Mouse (Mus musculus) cerebellum, adult 9-10 months (tissue): ENCODE results near the gene Pla2g2c.
A peak's percentile ranks its signal among the peaks of the same experiment; 100 is the strongest.

Experiments
- DNase-seq: peaks from one replicate; pipeline ENCODE4 v3.0.0; 2022

Pla2g2c gene

DNA sequence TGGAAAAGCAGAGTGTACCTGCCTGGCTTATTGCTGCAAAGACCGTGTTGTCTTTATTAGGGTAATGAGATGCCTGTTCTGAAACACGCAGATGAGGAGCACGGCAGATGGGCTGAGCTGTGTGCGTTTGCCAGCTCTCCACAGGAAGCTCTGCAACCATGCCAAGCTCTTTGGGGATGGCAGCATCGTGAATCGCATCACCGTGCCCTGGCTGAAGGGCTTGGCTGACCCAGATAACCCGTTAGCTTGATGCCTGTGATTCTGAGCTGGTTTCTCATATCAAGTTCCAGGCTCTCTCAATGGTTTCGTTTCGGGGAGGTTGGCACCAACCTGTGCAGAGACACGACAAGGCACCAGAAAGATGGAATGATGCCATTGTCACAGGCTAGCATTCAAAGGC, 14.0 kb upstream of the Pla2g2c start:
- peak; percentile 99 for DNase-seq

- no peak for DNase-seq
Measured at GRCm38 (mm10) chr4:138711051-138711820, 13.4 kb upstream of the Pla2g2c start.

- peak; percentile 52 for DNase-seq
Measured at GRCm38 (mm10) chr4:138712096-138712495, 12.5 kb upstream of the Pla2g2c start.

- DNase-seq, result peak; percentile 61
Measured at GRCm38 (mm10) chr4:138712621-138713020, 12.0 kb upstream of the Pla2g2c start.

DNA sequence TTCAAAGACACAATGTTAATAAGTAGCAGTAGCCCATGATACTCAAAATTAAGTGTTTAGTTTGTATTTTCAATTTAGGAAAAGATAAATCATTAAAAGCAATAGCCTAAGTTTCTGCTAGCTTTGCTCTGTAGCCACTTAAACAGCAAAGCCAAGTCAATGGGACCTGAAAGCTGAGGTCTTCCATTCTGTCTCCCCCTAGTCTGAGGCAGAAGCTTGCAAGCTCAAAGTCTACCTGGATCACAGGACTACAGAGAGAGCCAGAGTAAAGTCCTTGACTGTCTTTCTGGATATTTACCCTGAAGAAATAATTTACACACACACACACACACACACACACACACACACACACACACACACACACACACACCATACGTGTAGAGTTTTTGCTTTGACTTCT, 10.4 kb upstream of the Pla2g2c start:
- no peak for DNase-seq

DNA sequence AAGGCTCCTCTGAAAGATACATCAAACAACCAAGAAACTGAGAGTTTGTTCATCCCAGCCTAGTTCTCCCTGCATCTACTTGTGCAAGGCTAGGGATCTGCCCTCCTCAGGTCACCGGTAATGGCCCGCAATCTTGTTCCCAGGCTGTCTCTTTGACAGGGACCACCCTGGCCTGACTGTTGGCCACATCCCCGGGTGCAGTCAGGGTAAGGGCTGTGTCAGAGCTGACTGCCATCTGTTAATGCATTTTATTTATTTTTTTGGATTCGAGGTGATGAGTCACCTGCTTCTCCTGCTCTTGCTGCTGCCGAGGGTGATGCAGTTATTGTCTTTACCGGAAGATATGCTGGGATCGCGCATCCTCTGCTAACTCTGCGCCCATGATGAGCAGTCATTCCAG, 7.9 kb upstream of the Pla2g2c start:
- DNase-seq, result no peak

DNA sequence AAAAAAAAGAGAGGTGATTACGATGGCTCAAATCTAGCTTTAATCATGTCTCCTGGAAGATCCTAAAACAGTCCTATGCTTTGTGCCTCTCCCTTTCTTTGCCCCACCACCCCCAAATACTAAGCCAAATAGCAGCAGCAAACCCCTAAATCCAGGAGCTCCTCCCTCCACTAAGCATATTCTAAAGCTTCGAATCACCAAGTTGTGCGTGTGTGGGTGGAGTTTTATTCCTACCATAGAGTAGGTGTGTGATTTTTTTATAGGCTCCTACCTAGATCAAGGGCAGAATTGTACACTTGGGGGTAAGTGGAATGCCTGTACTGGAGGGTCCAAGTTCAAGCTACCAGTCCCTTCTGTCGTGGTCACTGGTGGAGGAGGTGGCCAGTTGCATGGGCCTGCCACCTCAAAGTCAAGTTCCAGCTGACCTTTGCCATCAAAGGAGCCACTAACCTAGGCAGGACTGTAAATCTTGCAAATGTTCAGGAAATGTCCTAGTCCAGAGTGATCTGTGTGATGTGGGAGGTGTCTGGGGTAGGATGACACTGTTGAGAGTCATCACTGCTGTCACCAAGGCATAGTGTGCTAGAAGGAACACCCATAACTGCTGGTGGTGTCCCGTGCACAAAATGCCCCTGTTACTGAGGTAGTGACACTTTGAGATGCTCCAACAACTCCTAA, 5.9 kb upstream of the Pla2g2c start:
- no peak for DNase-seq

- no peak for DNase-seq
Measured at GRCm38 (mm10) chr4:138719264-138719596, 5.4 kb upstream of the Pla2g2c start.

- DNase-seq, result no peak
Measured at GRCm38 (mm10) chr4:138723493-138724281, 905 bp upstream of the Pla2g2c start.

GRCm38 (mm10) chr4:138725127-138725461, 502 bp downstream of the Pla2g2c start:
- DNase-seq, result peak; percentile 44

GRCm38 (mm10) chr4:138725751-138726150, 1.2 kb downstream of the Pla2g2c start:
- no peak for DNase-seq

DNA sequence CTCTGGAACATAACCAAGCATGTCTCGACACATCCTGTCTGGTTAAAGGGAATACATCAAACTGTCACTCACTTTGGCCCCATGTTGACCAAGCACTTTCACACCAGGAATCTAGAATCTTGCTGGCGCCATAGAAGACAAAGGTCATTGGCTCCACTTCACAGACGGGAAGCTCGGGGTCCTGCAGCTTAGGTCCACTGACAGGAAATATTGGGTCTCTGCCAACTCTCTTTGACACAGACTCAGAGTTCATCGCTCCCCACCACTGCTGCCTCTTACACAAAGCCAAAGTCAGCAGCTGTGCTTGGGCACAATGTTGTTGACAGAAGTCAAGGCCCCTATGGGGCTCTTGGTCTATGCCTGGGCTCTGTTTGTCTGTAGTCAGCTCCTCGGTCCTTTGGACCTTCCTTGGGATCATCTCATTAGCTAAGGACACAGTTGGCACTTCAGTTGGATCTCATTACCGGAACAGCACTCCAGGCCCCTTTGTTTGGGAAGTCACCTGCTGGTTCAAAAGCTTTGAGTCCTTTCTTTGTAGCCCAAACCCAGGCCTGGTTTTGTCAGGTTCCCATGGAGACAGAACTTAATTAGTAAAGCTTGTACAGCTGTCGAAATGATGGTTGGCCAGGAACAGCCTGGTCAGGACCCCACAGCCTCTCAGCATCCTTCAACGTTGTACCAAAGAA, 4.6 kb downstream of the Pla2g2c start:
- no peak for DNase-seq

GRCm38 (mm10) chr4:138734105-138734504, 9.5 kb downstream of the Pla2g2c start:
- no peak for DNase-seq

DNA sequence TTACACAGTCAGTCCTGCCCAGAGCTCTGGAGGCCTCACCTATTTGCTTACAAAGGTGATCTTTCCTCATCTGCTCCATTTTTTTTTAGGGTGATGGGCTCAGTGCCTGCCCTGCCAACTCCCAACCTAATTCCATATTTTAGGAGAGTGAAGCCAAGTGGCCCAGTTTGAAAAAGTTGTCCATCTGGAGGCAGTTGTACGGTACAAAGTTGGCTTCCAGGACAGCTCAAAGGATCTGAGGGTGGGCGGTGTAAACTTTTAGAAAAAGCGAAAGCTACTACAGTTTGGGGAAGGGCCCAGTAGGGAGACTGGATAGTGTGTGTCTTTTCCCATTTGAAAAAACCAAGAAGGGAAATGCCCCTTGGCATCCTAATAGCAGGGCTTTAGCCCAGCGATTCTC, 10.3 kb downstream of the Pla2g2c start:
- DNase-seq, result no peak

DNA sequence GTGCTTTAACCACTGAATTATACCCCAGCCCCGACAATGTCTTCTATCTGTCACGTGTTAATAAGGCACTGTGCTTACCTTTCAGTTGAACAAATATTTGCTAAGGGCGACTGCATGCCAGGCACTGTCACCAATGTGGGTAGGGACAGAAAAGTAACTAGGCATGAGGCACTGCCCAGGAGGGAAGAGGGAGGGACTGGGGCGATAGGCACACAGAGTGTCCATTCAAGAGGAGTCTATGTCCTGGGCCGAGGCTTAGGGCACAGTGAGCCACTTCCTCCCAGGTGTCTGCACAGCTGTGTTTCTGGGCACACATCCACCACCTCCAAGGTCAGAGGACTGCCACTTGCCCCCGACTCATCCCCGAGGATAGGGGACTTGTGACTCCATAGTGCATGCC, 12.4 kb downstream of the Pla2g2c start, which contains the start of gene Ubxn10:
Ubxn10 (minus strand) TSS at position 137 of the 400 bp plus-strand sequence.
- no peak for DNase-seq

DNA sequence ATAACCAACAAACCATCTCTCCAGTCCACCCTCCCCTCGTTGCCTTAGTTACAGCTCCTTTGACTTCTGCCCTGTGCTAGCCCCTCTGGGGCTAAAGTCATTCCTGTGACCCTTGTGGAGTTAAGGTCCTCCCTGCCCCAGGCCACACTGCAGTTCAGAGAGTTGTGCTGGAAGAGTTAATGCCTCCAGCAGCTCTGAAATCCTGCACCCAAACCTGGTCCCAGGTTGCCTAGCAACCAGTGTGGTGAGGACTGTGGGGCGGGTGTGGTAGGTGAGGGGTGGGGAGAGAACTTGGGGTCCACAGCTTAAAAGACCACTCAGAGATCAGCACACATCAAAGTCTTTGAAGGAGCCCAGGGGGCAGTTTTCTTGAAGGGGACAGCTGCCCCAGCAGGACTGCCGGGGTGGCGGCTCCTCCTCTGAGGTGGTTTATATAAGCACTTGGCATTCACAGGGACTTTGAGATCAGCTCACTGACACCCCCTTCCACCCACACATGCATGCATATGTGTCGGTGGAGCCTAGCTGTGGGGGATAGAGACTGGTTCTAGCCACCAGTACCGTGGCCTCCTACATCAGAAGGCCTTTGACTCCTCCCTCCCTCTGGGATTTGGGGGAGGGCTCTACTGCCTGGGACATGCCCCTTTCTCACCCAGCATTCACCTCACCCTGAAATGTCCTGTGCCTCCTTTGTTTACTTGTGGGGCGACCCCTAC, 14.7 kb downstream of the Pla2g2c start:
- peak; percentile 43 for DNase-seq

- no peak for DNase-seq
Measured at GRCm38 (mm10) chr4:138745884-138746283, 21.3 kb downstream of the Pla2g2c start.

GRCm38 (mm10) chr4:138746866-138747265, 22.3 kb downstream of the Pla2g2c start:
- DNase-seq, result no peak

GRCm38 (mm10) chr4:138747851-138748250, 23.3 kb downstream of the Pla2g2c start:
- no peak for DNase-seq

DNA sequence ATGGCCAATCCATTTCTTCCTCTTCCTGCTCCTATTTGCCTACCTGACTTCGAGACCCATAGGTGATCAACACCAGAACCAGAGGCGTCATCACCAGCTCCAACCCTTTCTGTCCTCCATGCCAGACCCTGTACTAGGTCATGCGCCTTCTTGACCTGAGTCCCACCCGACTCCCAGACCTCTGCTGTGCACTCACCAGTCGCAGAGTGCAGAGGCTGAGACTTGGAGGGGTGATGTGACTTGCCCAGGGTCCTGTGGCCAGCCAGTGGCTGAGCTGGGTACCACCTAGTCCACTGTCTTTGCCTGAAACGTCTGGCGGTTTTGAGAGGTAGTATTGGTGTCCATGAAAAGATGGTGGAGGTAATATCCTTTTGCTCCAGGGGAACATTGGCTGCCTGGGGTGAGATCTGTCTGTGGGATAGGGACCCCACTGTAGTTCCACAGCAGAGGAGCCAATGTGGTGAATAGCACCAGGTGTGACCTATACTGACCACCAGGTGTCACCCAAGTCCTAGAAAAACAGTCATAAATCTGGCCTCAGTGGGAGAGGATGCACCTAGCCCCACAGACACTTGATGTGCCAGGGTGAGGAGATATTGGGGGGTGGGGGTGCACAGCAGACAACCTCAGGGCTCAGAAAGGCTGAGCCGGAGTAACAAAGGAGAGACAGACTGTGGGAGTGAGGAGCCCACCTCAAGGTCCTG, 23.9 kb downstream of the Pla2g2c start:
- peak; percentile 68 for DNase-seq

GRCm38 (mm10) chr4:138752603-138753002, 28.0 kb downstream of the Pla2g2c start:
- DNase-seq, result no peak

DNA sequence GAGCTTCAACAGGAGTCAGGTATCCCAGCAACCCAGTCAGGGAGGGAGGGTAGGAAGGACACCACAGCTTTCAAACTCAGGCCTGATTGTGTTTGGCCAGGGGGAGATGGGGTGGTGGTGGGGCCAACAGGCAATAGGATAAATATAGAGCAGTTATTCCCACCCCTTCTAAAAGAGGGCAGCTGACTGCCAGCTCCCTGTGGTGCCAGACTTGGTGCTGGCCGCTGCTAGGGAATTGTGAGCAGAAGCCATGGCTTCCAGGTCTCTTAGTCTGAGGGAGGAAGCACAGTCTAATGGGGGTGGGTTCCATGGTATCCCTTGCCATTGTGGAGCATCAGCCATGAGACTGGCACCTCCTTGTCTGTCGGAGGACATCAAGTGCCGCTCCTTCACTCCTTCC, 29.0 kb downstream of the Pla2g2c start:
- no peak for DNase-seq
